Mouse (Mus musculus) kidney, embryonic 14.5 days (tissue): Measurements from ENCODE around the gene Mrpl48. TPM values are rescaled to one million over a fixed set of nuclear protein-coding genes. Genes with fewer than 3 reads are reported as not detected.

Source experiments
- ATAC-seq: fragments of 200-750 bp; cut with Nextera tagmentation; 2 replicates; pipeline ENCODE4 v1.8.0; 2017; ENCODE audit warnings: moderate number of reproducible peaks, mild to moderate bottlenecking, moderate TSS enrichment, moderate library complexity; ENCODE audit not compliant: low FRiP score, low TSS enrichment
- H3K27ac ChIP-seq: fragments of 300-500 bp; sonication (generic); 2 replicates; pipeline ENCODE4 v1.5.1; 2014; ENCODE audit warnings: low read depth, mild to moderate bottlenecking, low read length, moderate library complexity, mixed read lengths
- H3K27me3 ChIP-seq: fragments of 300-500 bp; sonication (generic); 2 replicates; pipeline ENCODE4 v1.6.1; 2014; ENCODE audit warnings: mild to moderate bottlenecking, low read length; ENCODE audit not compliant: control insufficient read depth, insufficient read depth
- H3K36me3 ChIP-seq: fragments of 300-500 bp; sonication (generic); 2 replicates; pipeline ENCODE4 v1.6.1; 2014; ENCODE audit warnings: low read length, mixed read lengths; ENCODE audit not compliant: control insufficient read depth, insufficient read depth
- H3K4me1 ChIP-seq: fragments of 300-500 bp; sonication (generic); 2 replicates; pipeline ENCODE4 v1.6.1; 2014; ENCODE audit warnings: low read length, mixed read lengths; ENCODE audit not compliant: control insufficient read depth, insufficient read depth
- H3K4me2 ChIP-seq: fragments of 300-500 bp; sonication (generic); replicated peaks from 2 replicates; pipeline ENCODE4 v1.6.1; 2014; ENCODE audit warnings: low read depth, mild to moderate bottlenecking, low read length
- H3K4me3 ChIP-seq: fragments of 300-500 bp; sonication (generic); 2 replicates; pipeline ENCODE4 v1.5.1; 2014; ENCODE audit warnings: mild to moderate bottlenecking, low read length
- H3K9ac ChIP-seq: fragments of 300-500 bp; sonication (generic); 2 replicates; pipeline ENCODE4 v1.6.1; 2014; ENCODE audit warnings: low read depth, mild to moderate bottlenecking, low read length, moderate library complexity
- H3K9me3 ChIP-seq: fragments of 300-500 bp; sonication (generic); 2 replicates; pipeline ENCODE4 v1.6.1; 2016; ENCODE audit warnings: low read length; ENCODE audit not compliant: control insufficient read depth
- WGBS: fragments of 180-500 bp; shearing (Covaris S2); extraction: QIAGEN DNeasy Blood & Tissue Kit; methylation state at CpG from one replicate; pipeline ENCODE4 v1.1.7; 2014; 5-methylcytosine and 5-hydroxymethylcytosine counted together
- polyA plus RNA-seq: library from polyadenylated mRNA; unstranded; fragments of >200 nt; fragmentation: Nextera tagmentation; extraction: Ambion mirVana; gene quantifications from 2 replicates; pipeline ENCODE4 v1.2.1, GENCODE M21; 2014

The Mrpl48 gene
- polyA plus RNA-seq, 1 experiment from 2014 or later, result 91.3 TPM

DNA sequence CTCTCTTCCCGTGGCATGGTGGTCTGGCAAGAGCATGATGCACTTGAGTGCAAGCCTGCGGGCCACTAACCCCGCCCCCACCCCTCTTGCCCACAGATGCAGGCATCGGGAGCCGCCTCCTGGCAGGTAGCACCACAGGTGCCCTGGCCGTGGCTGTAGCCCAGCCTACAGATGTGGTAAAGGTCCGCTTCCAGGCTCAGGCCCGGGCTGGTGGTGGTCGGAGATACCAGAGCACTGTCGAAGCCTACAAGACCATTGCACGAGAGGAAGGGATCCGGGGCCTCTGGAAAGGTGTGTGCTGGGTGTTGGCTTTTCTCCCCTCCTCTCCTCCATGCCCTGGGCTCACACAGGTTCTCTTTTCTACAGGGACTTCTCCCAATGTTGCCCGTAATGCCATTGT lies 110.1 kb downstream of the Mrpl48 start:
- H3K9ac ChIP-seq, result no peak overlapping the region
- H3K27ac ChIP-seq, result no peak overlapping the region
- ATAC-seq, result no peak
- H3K27me3 ChIP-seq, result no peaks in the 10 kb centered on the region
- WGBS, result 94% methylated on average over 13 of the region's 13 CpGs
- H3K4me1 ChIP-seq, result peaks cover 11% of the 10 kb centered on the region
- no peak overlapping the region for H3K4me2 ChIP-seq
- H3K4me3 ChIP-seq, result no peak overlapping the region
- no peaks in the 10 kb centered on the region for H3K9me3 ChIP-seq
- peaks cover 35% of the 10 kb centered on the region for H3K36me3 ChIP-seq

DNA sequence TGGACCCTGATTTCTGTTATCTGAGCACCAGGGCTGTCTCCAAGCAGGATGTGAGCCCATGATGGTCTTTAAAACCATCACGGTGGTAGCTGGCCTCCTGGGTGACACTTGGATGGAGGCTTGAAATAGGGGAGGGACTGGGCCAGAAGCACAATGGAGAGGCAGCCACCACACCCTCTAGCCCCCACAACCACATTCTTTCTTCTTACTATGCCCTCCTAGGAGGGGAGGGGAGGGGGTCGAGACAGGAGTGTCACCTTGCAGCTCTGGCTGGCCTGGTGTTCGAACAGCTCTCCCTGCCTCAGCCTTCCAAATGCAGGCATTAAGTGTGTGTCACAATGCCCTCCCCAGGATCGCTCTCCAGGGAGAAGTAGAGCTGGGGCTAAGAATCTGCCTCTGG lies 110.7 kb downstream of the Mrpl48 start:
- Histone ChIP-seq H3K4me3 (no peak overlapping the region), H3K36me3 (peaks cover 35% of the 10 kb centered on the region), H3K9ac (no peak overlapping the region), H3K9me3 (no peaks in the 10 kb centered on the region), H3K4me1 (peaks cover 13% of the 10 kb centered on the region), H3K27me3 (no peaks in the 10 kb centered on the region), H3K4me2 (no peak overlapping the region), H3K27ac (no peak overlapping the region)
- no peak for ATAC-seq
- WGBS, result 72% methylated on average over 4 of the region's 4 CpGs

GRCm38 (mm10) chr7:100496791-100497190 lies 111.3 kb downstream of the Mrpl48 start:
- Histone ChIP-seq H3K36me3 (peaks cover 35% of the 10 kb centered on the region), H3K9me3 (no peaks in the 10 kb centered on the region), H3K27ac (no peak overlapping the region), H3K4me3 (no peak overlapping the region), H3K9ac (no peak overlapping the region), H3K4me1 (peaks cover 13% of the 10 kb centered on the region), H3K27me3 (no peaks in the 10 kb centered on the region), H3K4me2 (no peak overlapping the region)
- 95% methylated on average over 9 of the region's 9 CpGs for WGBS
- ATAC-seq, result no peak

- Histone ChIP-seq H3K27me3 (no peaks in the 10 kb centered on the region), H3K4me3 (peak overlapping the region; percentile 14; the same call in 1 of the 2 replicates), H3K4me2 (peak overlapping the region; percentile 84), H3K36me3 (peaks cover 35% of the 10 kb centered on the region), H3K4me1 (peaks cover 13% of the 10 kb centered on the region), H3K27ac (peak overlapping the region; percentile 88; the same call in 1 of the 2 replicates), H3K9ac (0 out of 2 replicates have a peak overlapping the region, but pooled peaks have one; percentile 28), H3K9me3 (no peaks in the 10 kb centered on the region)
- WGBS, result 74% methylated on average over 6 of the region's 6 CpGs
- ATAC-seq, result no peak
Observed at GRCm38 (mm10) chr7:100496371-100496770, 111.7 kb downstream of the Mrpl48 start.

Other genes with a start within 250 kb of the Mrpl48 start
- 38.6 and 45.4 TPM in 2 replicates for gene C2cd3, start 236.1 kb downstream of the Mrpl48 start, polyA plus RNA-seq
- 51.0 and 64.5 TPM in 2 replicates for gene Ppme1, start 236.0 kb downstream of the Mrpl48 start, polyA plus RNA-seq
- gene Ucp3, start 135.3 kb downstream of the Mrpl48 start, polyA plus RNA-seq, result 0.08 TPM in 1 of 2 replicates, not detected in the other
- 156 and 193 TPM in 2 replicates for gene Ucp2, start 115.0 kb downstream of the Mrpl48 start, polyA plus RNA-seq
- gene Dnajb13, start 93.3 kb downstream of the Mrpl48 start, polyA plus RNA-seq, result 0.19 and 0.46 TPM in 2 replicates
- gene Coa4, start 71.2 kb downstream of the Mrpl48 start, polyA plus RNA-seq, result 23.8 and 27.1 TPM in 2 replicates
- gene Rab6a, start 891 bp downstream of the Mrpl48 start, polyA plus RNA-seq, result 100 and 120 TPM in 2 replicates
- gene Plekhb1, start 54.1 kb upstream of the Mrpl48 start, polyA plus RNA-seq, result 2.6 TPM in 2 replicates
- gene Fam168a, start 98.3 kb upstream of the Mrpl48 start, polyA plus RNA-seq, result 43.6 and 53.8 TPM in 2 replicates